Mouse (Mus musculus) liver, adult 2 months (tissue): ENCODE measurements at regions not wholly inside any gene's neighbourhood (a gene's known extent, or its start where the extent isn't known, plus 50 kb on each side); places are given as distances from the start of the nearest gene placed in this dataset.
A peak's percentile ranks its signal among the peaks of the same experiment; 100 is the strongest.

Experiments used
- DNase-seq: peaks from one replicate; pipeline ENCODE4 v3.0.0-alpha.2; 2011; ENCODE audit warnings: low read depth, low spot score; ENCODE audit errors: extremely low read depth
- H3K27ac ChIP-seq: fragments of 200-500 bp; replicated peaks from 2 replicates; pipeline ENCODE4 v1.5.1; 2012; ENCODE audit warnings: low read depth, mild to moderate bottlenecking, control low read depth, inconsistent platforms, low read length; ENCODE audit not compliant: insufficient read depth
- H3K27me3 ChIP-seq: fragments of 200-500 bp; 2 replicates; pipeline ENCODE4 v1.6.1; 2012; ENCODE audit warnings: mild to moderate bottlenecking, moderate library complexity, low read length, inconsistent platforms; ENCODE audit not compliant: control insufficient read depth, insufficient read depth
- H3K36me3 ChIP-seq: fragments of 200-500 bp; 2 replicates; pipeline ENCODE4 v1.6.1; 2012; ENCODE audit warnings: low read length, inconsistent platforms; ENCODE audit not compliant: control insufficient read depth, insufficient read depth
- H3K4me1 ChIP-seq: fragments of 200-500 bp; 2 replicates; pipeline ENCODE4 v1.6.1; 2011; ENCODE audit warnings: low read length; ENCODE audit not compliant: control insufficient read depth, insufficient read depth
- H3K4me3 ChIP-seq: fragments of 200-500 bp; 2 replicates; pipeline ENCODE4 v1.5.1; 2011; ENCODE audit warnings: low read depth, mild to moderate bottlenecking, control low read depth, low read length, moderate library complexity; ENCODE audit not compliant: insufficient read depth
- H3K79me2 ChIP-seq: fragments of 200-500 bp; 2 replicates; pipeline ENCODE4 v1.6.1; 2012; ENCODE audit warnings: inconsistent platforms, mild to moderate bottlenecking, low read length, moderate library complexity; ENCODE audit not compliant: control insufficient read depth, insufficient read depth
- H3K9ac ChIP-seq: fragments of 200-500 bp; 2 replicates; pipeline ENCODE4 v1.6.1; 2012; ENCODE audit warnings: low read depth, mild to moderate bottlenecking, control low read depth, inconsistent platforms, low read length
- CTCF ChIP-seq: fragments of 200-500 bp; IDR thresholded peaks from 2 replicates; pipeline ENCODE4 v1.5.1; 2011; ENCODE audit warnings: low read depth, low read length, control low read depth
- POLR2A ChIP-seq: fragments of 200-500 bp; IDR thresholded peaks from 2 replicates; pipeline ENCODE4 v1.6.1; 2011; ENCODE audit warnings: low read length, control low read depth; ENCODE audit not compliant: insufficient read depth; ENCODE audit errors: extremely low read depth
- WGBS: fragments of 180-500 bp; shearing (Covaris S2); methylation state at CpG from one replicate; pipeline ENCODE4 v1.1.7; 2018; 5-methylcytosine and 5-hydroxymethylcytosine counted together

DNA sequence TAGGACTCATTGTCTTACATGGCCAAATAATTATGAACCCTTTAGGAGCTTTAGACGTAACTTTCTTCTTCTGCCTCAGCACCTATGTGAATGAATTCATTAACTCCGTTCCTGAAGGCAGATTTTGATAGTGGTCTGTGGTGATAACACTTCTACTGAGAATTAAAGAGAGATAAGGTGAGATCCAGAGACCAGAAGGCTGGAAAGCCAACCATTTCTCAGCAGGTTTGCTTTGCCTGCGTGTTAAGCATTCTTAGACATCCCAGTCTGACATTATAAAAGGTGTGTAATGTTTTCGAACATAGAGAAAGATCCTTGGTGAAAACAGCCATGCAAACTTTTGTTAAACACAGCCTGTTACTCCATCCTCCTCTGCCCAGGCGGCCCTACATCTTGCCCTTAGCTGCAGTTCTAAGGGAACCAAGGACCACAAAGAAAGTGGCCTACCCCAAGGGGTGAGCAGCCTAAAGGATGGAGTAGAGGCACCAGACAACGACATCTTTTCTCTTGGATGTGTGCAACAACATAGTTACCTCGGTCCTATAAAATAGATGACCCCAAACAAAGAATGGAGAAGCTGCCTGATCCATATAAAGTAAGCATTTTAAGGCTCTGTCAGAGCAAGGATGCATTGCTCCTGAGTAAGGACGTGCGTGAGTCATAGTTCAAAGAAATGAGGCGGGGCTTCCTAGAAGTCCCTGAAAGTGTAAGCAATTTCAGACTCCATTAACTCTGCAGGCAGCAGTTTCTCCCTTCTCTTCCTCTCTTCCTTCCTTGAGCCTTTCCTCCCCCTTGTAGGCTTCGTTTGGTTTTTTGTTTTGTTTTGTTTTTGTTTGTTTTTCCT, 55.1 kb upstream of the Xpr1 start:
- DNase-seq, result no peak
- TF ChIP-seq CTCF (no peak), POLR2A (no peak)

DNA sequence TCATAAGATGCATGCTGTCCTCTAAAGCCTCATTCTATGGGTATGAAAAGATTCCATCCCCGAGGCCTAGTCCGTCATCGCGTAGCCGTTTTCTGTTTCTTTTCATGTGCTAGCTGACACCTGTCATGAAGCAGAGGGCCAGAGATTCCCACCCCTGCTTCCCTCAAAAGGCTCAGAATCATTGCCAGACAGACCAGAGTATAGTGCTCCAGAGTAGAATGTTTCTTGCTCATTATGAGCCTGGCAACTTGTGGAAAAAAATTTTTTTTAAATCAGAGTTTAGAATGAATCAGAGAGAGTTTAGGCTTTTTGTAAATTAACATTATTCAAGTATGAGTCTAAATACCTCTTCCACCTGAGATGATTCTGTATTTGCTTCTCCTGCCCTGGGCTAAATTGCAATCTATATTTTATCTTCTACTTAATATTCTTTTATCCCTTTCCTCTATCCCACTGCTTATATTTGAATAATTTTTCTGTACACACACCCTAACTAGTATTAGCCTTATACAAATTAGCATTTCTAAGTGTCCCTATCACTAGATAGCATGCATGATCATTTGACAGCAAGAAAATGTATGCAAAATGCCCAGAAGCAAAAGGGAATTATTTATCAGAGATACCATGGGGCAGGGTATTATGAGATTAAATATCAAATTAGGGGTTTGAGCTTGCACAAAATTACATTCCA, 55.9 kb upstream of the Xpr1 start:
- Histone ChIP-seq H3K27me3 (no peaks in the 10 kb centered on the region), H3K79me2 (no peaks in the 10 kb centered on the region), H3K27ac (no peak overlapping the region), H3K9ac (no peak overlapping the region), H3K36me3 (no peaks in the 10 kb centered on the region), H3K4me3 (no peak overlapping the region), H3K4me1 (no peaks in the 10 kb centered on the region)
- TF ChIP-seq CTCF (no peak), POLR2A (no peak)
- DNase-seq, result no peak
- 84% methylated on average over 5 of the region's 5 CpGs for WGBS

More for the DNA sequence above, 55.1 kb upstream of the Xpr1 start:
- Histone ChIP-seq H3K4me3 (no peak overlapping the region), H3K9ac (no peak overlapping the region), H3K36me3 (no peaks in the 10 kb centered on the region), H3K79me2 (no peaks in the 10 kb centered on the region), H3K27ac (no peak overlapping the region), H3K27me3 (no peaks in the 10 kb centered on the region), H3K4me1 (no peaks in the 10 kb centered on the region)
- 69% methylated on average over 11 of the region's 11 CpGs for WGBS

DNA sequence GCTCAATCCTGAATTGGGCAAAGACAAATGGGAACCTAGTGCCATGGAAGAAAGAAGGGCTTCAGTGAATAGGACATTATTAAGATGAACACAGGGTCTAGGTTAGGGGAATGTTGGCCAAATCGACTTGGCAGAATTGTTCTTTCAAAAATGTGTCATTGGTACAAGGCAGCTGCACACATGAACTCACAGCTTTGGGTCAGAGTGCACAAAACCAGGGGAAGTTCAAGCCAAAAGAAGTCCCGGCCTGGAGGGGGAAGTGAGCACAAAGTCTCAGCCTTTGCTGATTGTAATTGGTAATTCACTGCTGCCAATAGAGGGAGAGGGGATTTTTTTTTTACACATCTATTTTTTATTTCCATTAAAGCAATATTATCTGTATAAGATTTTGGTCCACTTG, 57.8 kb upstream of the Xpr1 start:
- no peak overlapping the region for H3K4me3 ChIP-seq
- WGBS, result 43% methylated on average over 2 of the region's 2 CpGs
- DNase-seq, result peak; percentile 10
- TF ChIP-seq CTCF (no peak), POLR2A (no peak)
- H3K9ac ChIP-seq, result no peak overlapping the region
- H3K36me3 ChIP-seq, result no peaks in the 10 kb centered on the region
- H3K79me2 ChIP-seq, result no peaks in the 10 kb centered on the region
- H3K27ac ChIP-seq, result no peak overlapping the region
- no peaks in the 10 kb centered on the region for H3K27me3 ChIP-seq
- H3K4me1 ChIP-seq, result no peaks in the 10 kb centered on the region

DNA sequence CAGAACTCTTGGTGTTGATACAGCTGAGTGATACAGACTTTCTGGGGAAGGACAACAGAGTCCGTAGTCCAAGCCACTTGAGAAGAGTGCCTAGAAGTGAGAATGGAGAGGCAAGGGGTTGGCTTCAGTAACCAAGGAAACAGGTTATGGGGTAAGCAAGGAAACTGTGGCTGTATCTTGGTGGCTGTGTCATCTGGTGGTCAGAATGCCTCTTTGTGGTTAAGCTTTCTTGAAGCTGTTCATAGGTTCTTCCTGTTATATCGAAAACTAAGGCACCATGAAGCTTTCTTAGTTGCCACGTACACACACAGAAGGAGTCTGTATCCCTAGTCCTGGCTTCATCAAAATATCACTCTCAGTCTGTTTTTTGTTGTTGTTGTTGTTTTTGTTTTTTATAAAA, 59.0 kb upstream of the Xpr1 start:
- Histone ChIP-seq H3K27ac (no peak overlapping the region), H3K9ac (no peak overlapping the region), H3K36me3 (no peaks in the 10 kb centered on the region), H3K4me3 (no peak overlapping the region), H3K4me1 (no peaks in the 10 kb centered on the region), H3K27me3 (no peaks in the 10 kb centered on the region), H3K79me2 (no peaks in the 10 kb centered on the region)
- TF ChIP-seq POLR2A (no peak), CTCF (no peak)
- no peak for DNase-seq
- 95% methylated on average over 3 of the region's 3 CpGs for WGBS

DNA sequence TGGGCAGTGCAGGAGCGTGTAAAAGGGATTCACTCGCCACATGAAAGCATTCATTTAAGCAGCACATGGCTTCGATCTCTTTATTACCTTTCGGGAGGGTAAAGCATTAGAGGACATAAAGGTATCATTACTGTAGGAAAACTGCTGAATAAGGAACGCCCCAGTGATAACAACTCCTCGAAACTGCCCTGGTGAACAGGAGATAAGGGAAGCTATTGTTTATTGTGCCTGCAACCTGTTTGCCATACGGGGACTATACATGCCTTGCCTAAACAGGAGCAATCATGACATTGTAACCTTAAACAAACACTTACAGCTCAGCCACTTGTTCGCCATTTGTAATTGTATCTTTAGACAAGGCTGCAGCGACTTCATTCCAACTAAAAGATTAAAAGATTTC, 64.9 kb upstream of the Xpr1 start:
- H3K4me3 ChIP-seq, result no peak overlapping the region
- no peaks in the 10 kb centered on the region for H3K36me3 ChIP-seq
- H3K27me3 ChIP-seq, result no peaks in the 10 kb centered on the region
- H3K79me2 ChIP-seq, result no peaks in the 10 kb centered on the region
- DNase-seq, result no peak
- H3K4me1 ChIP-seq, result no peaks in the 10 kb centered on the region
- H3K27ac ChIP-seq, result no peak overlapping the region
- TF ChIP-seq POLR2A (no peak), CTCF (no peak)
- 49% methylated on average over 9 of the region's 9 CpGs for WGBS
- no peak overlapping the region for H3K9ac ChIP-seq

DNA sequence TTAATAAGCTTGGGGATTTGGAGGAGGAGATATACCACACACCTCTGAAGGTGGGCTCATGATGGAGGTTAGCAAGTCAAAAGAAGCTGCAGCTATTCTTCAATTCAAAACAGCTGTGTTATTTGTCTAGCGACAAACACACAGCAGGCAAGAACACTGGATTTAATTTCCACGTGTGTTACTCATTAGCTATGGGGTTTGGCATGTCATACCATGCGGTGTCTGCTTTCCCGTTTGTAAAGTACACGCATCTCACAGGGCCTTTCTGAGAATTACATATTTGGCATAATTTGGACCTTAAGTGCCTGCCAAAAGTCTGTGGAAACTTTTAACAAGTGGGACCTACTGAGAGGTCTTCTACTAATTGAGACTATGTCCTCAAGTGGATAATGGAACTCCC, 65.5 kb upstream of the Xpr1 start:
- TF ChIP-seq CTCF (no peak), POLR2A (no peak)
- Histone ChIP-seq H3K9ac (no peak overlapping the region), H3K4me1 (no peaks in the 10 kb centered on the region), H3K79me2 (no peaks in the 10 kb centered on the region), H3K36me3 (no peaks in the 10 kb centered on the region), H3K27ac (no peak overlapping the region), H3K27me3 (no peaks in the 10 kb centered on the region), H3K4me3 (no peak overlapping the region)
- WGBS, result 83% methylated on average over 5 of the region's 5 CpGs
- DNase-seq, result no peak
